Mouse (Mus musculus): ENCODE data around the gene Btg1. TPM values are rescaled to one million over a fixed set of nuclear protein-coding genes. Genes with fewer than 3 reads are reported as not detected.

Gene Btg1
- polyA plus RNA-seq, 1 experiment from 2014 or later, result 23.3 TPM

GRCm38 (mm10) chr10:96663739-96664430, 47.1 kb downstream of the Btg1 start:
- no peak overlapping the region for H3K27ac ChIP-seq
- no peaks in the 10 kb centered on the region for H3K36me3 ChIP-seq
- no peaks in the 10 kb centered on the region for H3K4me1 ChIP-seq
- WGBS, result 77% methylated on average over 9 of the region's 9 CpGs
- H3K27me3 ChIP-seq (ENCODE audit: insufficient read depth, poor library complexity, severe bottlenecking), result no peaks in the 10 kb centered on the region
- no peaks in the 10 kb centered on the region for H3K9me3 ChIP-seq
- H3K4me3 ChIP-seq, result no peak overlapping the region
- DNase-seq (ENCODE audit: low spot score), result no peak
